Mouse (Mus musculus) adrenal gland, adult 18-20 months (tissue): ENCODE results near the gene Frrs1. TPM values are rescaled to one million over a fixed set of nuclear protein-coding genes. Genes with fewer than 3 reads are reported as not detected.

Experiments used
- total RNA-seq, 2 experiments: library from RNA; stranded (reverse); gene quantifications; 1 replicate in 1 of 2; 2 replicates in 1 of 2; pipeline ENCODE4 v1.2.3; 2021

Frrs1 gene
- total RNA-seq, 2 experiments from 2014 or later: 5.0 to 19.6 TPM

Other genes starting within 250 kb of the Frrs1 start
- 10 to 100 TPM; 10.2 to 12.7 TPM for gene Trmt13, start 244.9 kb upstream of the Frrs1 start, total RNA-seq
- 10 to 100 TPM; 51.6 to 64.6 TPM for gene Mfsd14a, start 196.8 kb upstream of the Frrs1 start, total RNA-seq
- not detected for gene Gm43191, start 178.2 kb upstream of the Frrs1 start, total RNA-seq
- gene Slc35a3, start 146.6 kb upstream of the Frrs1 start, total RNA-seq: 10 to 100 TPM; 18.6 to 24.4 TPM
- 10 to 100 TPM; 50.4 to 61.2 TPM for gene Agl, start 51.3 kb upstream of the Frrs1 start, total RNA-seq
- under 1 TPM in 1 of 2 experiments, not detected in 1; 0.29 TPM for gene 4930455H04Rik, start 108.8 kb downstream of the Frrs1 start, total RNA-seq
- 10 to 100 TPM; 30.6 to 45.9 TPM for gene Palmd, start 109.5 kb downstream of the Frrs1 start, total RNA-seq